Mouse (Mus musculus) limb, embryonic 10.5 days (tissue): ENCODE results near the gene Hebp2. TPM values are rescaled to one million over a fixed set of nuclear protein-coding genes. Genes with fewer than 3 reads are reported as not detected.

Experiments
- DNase-seq: peaks from one replicate; pipeline ENCODE4 v3.0.0-alpha.2; 2017; ENCODE audit warnings: low spot score
- H3K27ac ChIP-seq: fragments of 300-500 bp; sonication (generic); 2 replicates; pipeline ENCODE4 v1.5.1; 2016; ENCODE audit warnings: mild to moderate bottlenecking
- H3K27me3 ChIP-seq: fragments of 300-500 bp; sonication (generic); 2 replicates; pipeline ENCODE4 v1.6.1; 2016; ENCODE audit warnings: low read depth, mild to moderate bottlenecking; ENCODE audit not compliant: poor library complexity, severe bottlenecking
- H3K36me3 ChIP-seq: fragments of 300-500 bp; sonication (generic); 2 replicates; pipeline ENCODE4 v1.6.1; 2016; ENCODE audit warnings: mild to moderate bottlenecking, moderate library complexity
- H3K4me1 ChIP-seq: fragments of 300-500 bp; sonication (generic); 2 replicates; pipeline ENCODE4 v1.6.1; 2016
- H3K4me3 ChIP-seq: fragments of 300-500 bp; sonication (generic); 2 replicates; pipeline ENCODE4 v1.5.1; 2016; ENCODE audit warnings: mild to moderate bottlenecking, moderate library complexity
- H3K9me3 ChIP-seq: fragments of 300-500 bp; sonication (generic); replicated peaks from 2 replicates; pipeline ENCODE4 v1.6.1; 2016; ENCODE audit warnings: mild to moderate bottlenecking
- WGBS: fragments of 180-500 bp; shearing (Covaris S2); methylation state at CpG from one replicate; pipeline ENCODE4 v1.1.7; 2016; 5-methylcytosine and 5-hydroxymethylcytosine counted together
- polyA plus RNA-seq: library from polyadenylated mRNA; unstranded; fragments of >200 nt; fragmentation: Nextera tagmentation; extraction: Ambion mirVana; gene quantifications from 2 replicates; pipeline ENCODE4 v1.2.1, GENCODE M21; 2016

Hebp2 gene
- polyA plus RNA-seq, 1 experiment from 2014 or later = 19.8 TPM

- 44% methylated on average over 10 of the region's 10 CpGs for WGBS
- Histone ChIP-seq H3K27me3 (no peaks in the 10 kb centered on the region), H3K36me3 (peaks cover 5% of the 10 kb centered on the region; the same call in 1 of the 2 replicates), H3K4me3 (no peak overlapping the region), H3K4me1 (peaks cover 34% of the 10 kb centered on the region), H3K27ac (peak overlapping the region; percentile 58; the same call in 1 of the 2 replicates), H3K9me3 (no peaks in the 10 kb centered on the region)
- DNase-seq = peak; percentile 50
Measured at GRCm38 (mm10) chr10:18505690-18506089, 40.2 kb downstream of the Hebp2 start.

DNA sequence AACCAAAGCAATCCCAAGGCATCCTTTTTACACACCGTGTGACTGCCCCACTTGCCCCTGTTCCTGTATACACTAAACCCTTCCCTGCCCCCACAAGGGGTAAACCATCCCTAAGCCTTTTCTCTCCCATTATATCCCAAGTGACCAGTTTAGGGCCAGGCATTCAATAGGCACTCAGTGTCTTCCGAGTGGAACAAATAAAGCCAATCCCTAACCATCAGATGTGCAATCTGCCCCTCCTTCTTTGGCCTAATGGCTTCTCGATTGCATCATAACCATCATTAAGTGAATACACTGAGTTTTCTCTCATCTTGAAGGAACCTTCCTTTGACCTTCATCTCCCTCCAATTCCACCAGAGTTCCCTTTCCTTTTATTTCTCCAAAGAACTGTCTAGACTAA, 43.9 kb downstream of the Hebp2 start:
- Histone ChIP-seq H3K9me3 (no peaks in the 10 kb centered on the region), H3K4me3 (no peak overlapping the region), H3K27ac (no peak overlapping the region), H3K27me3 (no peaks in the 10 kb centered on the region), H3K4me1 (peaks cover 20% of the 10 kb centered on the region), H3K36me3 (peaks cover 15% of the 10 kb centered on the region; the same call in 1 of the 2 replicates)
- no peak for DNase-seq
- WGBS = 85% methylated on average over 3 of the region's 3 CpGs

- no peak for DNase-seq
- H3K9me3 ChIP-seq = no peaks in the 10 kb centered on the region
- WGBS = 85% methylated on average over 7 of the region's 7 CpGs
- no peak overlapping the region for H3K27ac ChIP-seq
- no peaks in the 10 kb centered on the region for H3K4me1 ChIP-seq
- H3K27me3 ChIP-seq = no peaks in the 10 kb centered on the region
- H3K36me3 ChIP-seq = peaks cover 11% of the 10 kb centered on the region; the same call in 1 of the 2 replicates
- no peak overlapping the region for H3K4me3 ChIP-seq
Measured at GRCm38 (mm10) chr10:18497066-18497465, 48.8 kb downstream of the Hebp2 start.

GRCm38 (mm10) chr10:18494249-18494648, 51.6 kb downstream of the Hebp2 start:
- no peak overlapping the region for H3K4me3 ChIP-seq
- no peak for DNase-seq

DNA sequence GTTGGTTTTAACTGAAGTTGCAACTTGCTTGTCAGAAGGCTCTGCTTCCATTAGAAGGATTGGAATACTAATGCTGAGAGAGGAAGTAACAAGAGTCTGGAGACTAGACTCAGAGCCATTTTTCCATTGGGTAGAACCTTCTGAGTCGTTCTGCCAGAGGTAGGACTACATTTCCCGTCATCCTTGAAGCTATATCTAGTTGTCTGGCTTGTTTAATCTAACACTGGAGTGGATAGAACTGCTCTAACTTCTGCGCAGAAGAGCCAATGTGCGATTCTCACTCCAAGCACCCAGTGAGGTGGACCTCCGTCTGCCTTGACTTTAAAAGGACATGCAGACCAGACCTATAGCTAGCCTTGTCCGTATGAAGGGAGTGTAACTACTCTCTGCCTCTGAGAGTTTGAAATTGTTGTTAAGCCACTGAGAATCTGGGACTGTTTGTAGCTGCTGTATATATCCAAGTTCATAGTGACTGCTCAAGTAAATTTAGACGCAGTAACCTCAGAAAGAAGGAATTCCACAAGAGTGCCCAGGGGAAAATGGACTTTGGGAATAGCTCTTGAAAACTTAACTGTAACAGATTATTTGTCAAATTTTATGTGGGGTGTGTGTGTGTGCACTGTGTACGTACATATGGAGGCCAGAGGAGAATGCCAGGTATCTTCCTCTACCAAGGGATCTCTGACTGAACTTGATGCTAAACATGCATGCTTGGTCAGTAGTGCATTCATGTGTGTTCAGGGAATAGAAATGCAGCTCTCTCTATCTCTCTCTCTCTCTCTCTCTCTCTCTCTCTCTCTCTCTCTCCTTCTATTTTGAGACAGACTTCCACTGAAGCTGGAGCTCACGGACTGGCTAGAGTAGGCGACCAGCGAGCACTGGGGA, 52.6 kb downstream of the Hebp2 start:
- H3K27me3 ChIP-seq = no peaks in the 10 kb centered on the region
- H3K9me3 ChIP-seq = no peaks in the 10 kb centered on the region
- H3K36me3 ChIP-seq = peaks cover 3% of the 10 kb centered on the region; the same call in 1 of the 2 replicates
- no peak overlapping the region for H3K4me3 ChIP-seq
- no peak overlapping the region for H3K27ac ChIP-seq
- WGBS = 90% methylated on average over 11 of the region's 11 CpGs
- no peaks in the 10 kb centered on the region for H3K4me1 ChIP-seq
- no peak for DNase-seq

More at GRCm38 (mm10) chr10:18494249-18494648, 51.6 kb downstream of the Hebp2 start:
- WGBS = 77% methylated on average over 7 of the region's 7 CpGs
- Histone ChIP-seq H3K27ac (no peak overlapping the region), H3K27me3 (no peaks in the 10 kb centered on the region), H3K36me3 (peaks cover 3% of the 10 kb centered on the region; the same call in 1 of the 2 replicates), H3K4me1 (no peaks in the 10 kb centered on the region), H3K9me3 (no peaks in the 10 kb centered on the region)

- no peak for DNase-seq
- Histone ChIP-seq H3K27me3 (no peaks in the 10 kb centered on the region), H3K36me3 (no peaks in the 10 kb centered on the region), H3K9me3 (no peaks in the 10 kb centered on the region), H3K27ac (no peak overlapping the region), H3K4me1 (no peaks in the 10 kb centered on the region), H3K4me3 (no peak overlapping the region)
- 77% methylated on average over 4 of the region's 4 CpGs for WGBS
Measured at GRCm38 (mm10) chr10:18491952-18492351, 53.9 kb downstream of the Hebp2 start.

GRCm38 (mm10) chr10:18489936-18490335, 55.9 kb downstream of the Hebp2 start:
- no peaks in the 10 kb centered on the region for H3K36me3 ChIP-seq
- no peaks in the 10 kb centered on the region for H3K27me3 ChIP-seq
- H3K4me1 ChIP-seq = no peaks in the 10 kb centered on the region
- no peak for DNase-seq
- H3K9me3 ChIP-seq = no peaks in the 10 kb centered on the region
- no peak overlapping the region for H3K27ac ChIP-seq
- 85% methylated on average over 10 of the region's 10 CpGs for WGBS
- H3K4me3 ChIP-seq = no peak overlapping the region

Other genes with a start within 250 kb of the Hebp2 start
- 7.8 and 8.6 TPM in 2 replicates for gene Nhsl1, start 227.1 kb downstream of the Hebp2 start, polyA plus RNA-seq
- gene Arfgef3, start 197.9 kb upstream of the Hebp2 start, polyA plus RNA-seq = 0.08 and 0.11 TPM in 2 replicates
- not detected in 2 replicates for gene Gm4922, start 240.7 kb upstream of the Hebp2 start, polyA plus RNA-seq